In genomic region chr1:152090018-152090553, GRCm38 (mm10) we compare ENCODE assay signal across 8 mouse cellular contexts. TPM values are rescaled to one million over a fixed set of nuclear protein-coding genes. Genes with fewer than 3 reads are reported as not detected.
DNase-seq lines count a peak whose midpoint lies in the region; ATAC-seq and TF ChIP-seq lines count a peak whose summit lies in the region.

Gene 1700025G04Rik, minus strand, starts transcription at chr1:152090125.

- H3K36me3 ChIP-seq in intestine, embryonic 14.5 days (ENCODE audit: control insufficient read depth, insufficient read depth, low read length) = no peaks in the 10 kb centered on the region

- ATAC-seq in intestine, embryonic 14.5 days (replicated peaks; ENCODE audit: low FRiP score, low TSS enrichment, low read depth) = peak; percentile 90
- ATAC-seq in megakaryocyte-erythroid progenitor cell, adult 5-6 weeks (replicated peaks; ENCODE audit: low FRiP score, low TSS enrichment, poor library complexity, severe bottlenecking) = peak; percentile 66

- WGBS in intestine, embryonic 14.5 days = 0% methylated on average over 16 of the region's 66 CpGs

- H3K4me3 ChIP-seq in cortical plate, adult 2 months (ENCODE audit: insufficient read depth, low read length) = peak within 1 kb of the TSS; percentile 93
- H3K4me3 ChIP-seq in intestine, embryonic 14.5 days (ENCODE audit: low read depth, low read length) = peak within 1 kb of the TSS; percentile 79

- H3K9me3 ChIP-seq in intestine, embryonic 14.5 days (ENCODE audit: control insufficient read depth, low read length) = no peaks in the 10 kb centered on the region

- H3K27ac ChIP-seq in cortical plate, adult 2 months (ENCODE audit: insufficient read depth, low read length) = peak within 1 kb of the TSS; percentile 85
- peak within 1 kb of the TSS; percentile 88 for H3K27ac ChIP-seq in intestine, embryonic 14.5 days (ENCODE audit: low read depth)

- H3K27me3 ChIP-seq in intestine, embryonic 14.5 days (replicated peaks; ENCODE audit: control insufficient read depth, insufficient read depth, low read length) = no peaks in the 10 kb centered on the region

- DNase-seq in adrenal gland, adult (ENCODE audit: inconsistent age in 2 of 2, low spot score in 1 of 2) = peak; percentile 93 to 96
- peak; percentile 91 for DNase-seq in gastrocnemius, postnatal 25 days
- peak; percentile 89 for DNase-seq in intestine, embryonic 14.5 days (ENCODE audit: low spot score)
- DNase-seq in left cerebral cortex, postnatal 25 days (ENCODE audit: low spot score in 2 of 2) = peak; percentile 82 to 86
- DNase-seq in right cerebral cortex, postnatal 25 days = peak; percentile 90
- DNase-seq in urinary bladder, postnatal 25 days (ENCODE audit: low spot score) = peak; percentile 80

- intact Hi-C loops in left cerebral cortex, postnatal 25 days (cut with DNase I) = loop anchor here (2.0 to 5.0 kb wide), 3 partner anchors 77 to 268 kb away; no protein-coding TSS in a partner anchor

- H3K9ac ChIP-seq in intestine, embryonic 14.5 days (ENCODE audit: low read length) = peak within 1 kb of the TSS; percentile 86

- H3K4me1 ChIP-seq in cortical plate, adult 2 months (ENCODE audit: control insufficient read depth, insufficient read depth, low read length) = peaks cover 5% of the 10 kb centered on the region
- peaks cover 26% of the 10 kb centered on the region for H3K4me1 ChIP-seq in intestine, embryonic 14.5 days (replicated peaks; ENCODE audit: control insufficient read depth, insufficient read depth, low read length)

- TF ChIP-seq POLR2A in cortical plate, adult 2 months (IDR thresholded peaks at IDR 0.05; ENCODE audit: extremely low read depth, insufficient read depth, low read length) = no peak

- peak within 1 kb of the TSS; percentile 57 for H3K4me2 ChIP-seq in intestine, embryonic 14.5 days (ENCODE audit: low read length)

- no peak for TF ChIP-seq CTCF in cortical plate, adult 2 months (IDR thresholded peaks at IDR 0.05; ENCODE audit: extremely low read depth, insufficient read depth, low read length)

RNA-seq across cellular contexts. Expression of gene 1700025G04Rik, which starts in this region (rescaled TPM):
- polyA plus RNA-seq in cortical plate, adult 2 months (2012; rRNA removed) = 21.8 and 24.7 TPM in 2 replicates
- 10 to 100 TPM; 61.5 to 64.0 TPM for total RNA-seq in gastrocnemius, postnatal 25 days (2021)
- polyA plus RNA-seq in intestine, embryonic 14.5 days (2014; fragmentation: Nextera tagmentation; extraction: Ambion mirVana) = 27.3 and 27.7 TPM in 2 replicates
- total RNA-seq in left cerebral cortex, postnatal 25 days (2021) = 10 to 100 TPM; 75.9 to 85.4 TPM
- 0.04 and 0.25 TPM in 2 replicates for total RNA-seq in megakaryocyte-erythroid progenitor cell, adult 5-6 weeks (2014; fragmentation: Nextera tagmentation)
- 1.7 and 2.0 TPM in 2 replicates for total RNA-seq in megakaryocyte-erythroid progenitor cell, adult 5-6 weeks (2017)

Comparison
In these comparisons a context has a peak if more than half of its experiments do, and no peak if none do; other contexts are left out.
1. Peak in every context shown above with its lines: DNase-seq, ATAC-seq, H3K4me3 ChIP-seq and H3K27ac ChIP-seq.
2. RNA of gene 1700025G04Rik (total RNA-seq): 75.9 to 85.4 TPM in left cerebral cortex, postnatal 25 days and 61.5 to 64.0 TPM in gastrocnemius, postnatal 25 days; 0.04 to 2.0 TPM in megakaryocyte-erythroid progenitor cell, adult 5-6 weeks; every median in the first group is over 10 times any median in the second.